Mouse (Mus musculus) embryo, embryonic 10 days (tissue): Measurements from ENCODE around the gene Vars.
"Not testable (repeated sequence)": the region's sequence is repeated elsewhere in the genome, so short reads cannot be mapped to it uniquely, and the experiment has no call there.

ENCODE experiments used
- DNase-seq: peaks from one replicate; pipeline ENCODE4 v3.0.0-alpha.2; 2015; ENCODE audit warnings: low spot score

Gene Vars

GRCm38 (mm10) chr17:35024261-35024660 lies 23.5 kb downstream of the Vars start:
- no peak for DNase-seq

- no peak for DNase-seq
Observed at GRCm38 (mm10) chr17:35024691-35025488, 24.1 kb downstream of the Vars start.

- no peak for DNase-seq
Observed at GRCm38 (mm10) chr17:35026206-35026605, 25.4 kb downstream of the Vars start.

- DNase-seq, result no peak
Observed at GRCm38 (mm10) chr17:35027277-35028068, 26.7 kb downstream of the Vars start, which contains the start of gene Sapcd1. Gene Sapcd1 (minus strand): TSS chr17:35028016.

GRCm38 (mm10) chr17:35028315-35028714 lies 27.5 kb downstream of the Vars start:
- DNase-seq, result no peak

DNA sequence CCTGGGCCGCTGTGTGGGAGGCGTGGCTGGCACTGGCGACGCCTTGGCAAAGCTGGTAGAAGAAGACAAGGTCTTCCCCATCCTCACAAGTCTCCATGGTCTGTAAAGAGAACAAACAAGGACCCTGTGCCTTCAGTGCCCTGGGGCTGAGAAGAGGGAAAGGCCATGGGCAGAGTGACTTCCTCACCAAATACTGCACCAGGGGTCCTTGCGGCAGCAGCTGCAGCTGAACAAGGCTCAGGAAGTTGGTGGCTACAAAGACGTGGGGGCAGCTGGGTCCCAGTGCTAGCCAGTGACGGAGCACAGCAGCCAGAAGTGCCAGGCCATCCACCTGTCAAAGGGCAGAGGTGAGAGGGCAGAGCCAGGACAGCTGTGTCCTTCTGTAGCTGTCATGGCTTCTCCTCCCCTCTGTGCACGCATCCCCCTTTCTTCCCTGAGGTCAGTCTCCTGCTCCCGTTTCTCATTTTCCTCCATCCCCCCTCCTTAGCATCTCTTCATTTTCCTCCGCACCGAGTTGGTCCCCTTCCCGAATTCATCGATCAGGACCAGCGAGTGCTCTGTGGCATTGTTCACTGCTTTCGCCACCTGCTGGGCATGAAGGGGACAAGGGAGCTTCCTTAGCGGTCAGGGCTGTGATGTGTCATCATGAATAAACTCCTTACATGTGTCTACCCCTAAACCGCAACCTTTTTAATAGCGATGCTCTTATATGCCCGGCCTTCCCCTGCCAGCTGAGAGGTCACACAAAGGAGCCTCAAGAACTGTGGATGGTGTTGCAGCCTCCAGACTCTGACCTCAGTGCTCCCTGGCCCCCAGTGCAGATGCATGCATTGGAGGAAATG lies 29.1 kb downstream of the Vars start:
- DNase-seq, result peak; percentile 77

DNA sequence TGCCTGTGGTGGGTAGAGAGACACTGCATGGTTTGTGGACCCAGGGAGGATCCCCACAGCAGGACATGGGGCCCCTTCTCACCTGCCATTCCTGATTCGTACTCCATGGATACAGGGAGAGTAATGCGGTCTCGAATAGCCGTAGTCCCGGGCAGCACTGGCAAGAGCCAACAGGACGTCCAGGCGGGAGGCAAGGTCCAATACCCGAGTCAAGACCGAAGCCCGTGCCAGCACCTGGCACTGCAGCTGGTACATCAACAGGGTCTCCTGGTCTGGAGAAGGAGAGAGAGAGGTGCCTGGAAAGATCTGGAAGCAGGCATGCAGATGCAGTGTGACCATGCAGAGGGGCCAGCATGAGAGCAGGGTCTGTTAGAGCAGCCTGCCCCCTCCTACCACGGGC lies 30.5 kb downstream of the Vars start:
- DNase-seq, result no peak

- no peak for DNase-seq
Observed at GRCm38 (mm10) chr17:35031880-35032279, 31.1 kb downstream of the Vars start.

DNA sequence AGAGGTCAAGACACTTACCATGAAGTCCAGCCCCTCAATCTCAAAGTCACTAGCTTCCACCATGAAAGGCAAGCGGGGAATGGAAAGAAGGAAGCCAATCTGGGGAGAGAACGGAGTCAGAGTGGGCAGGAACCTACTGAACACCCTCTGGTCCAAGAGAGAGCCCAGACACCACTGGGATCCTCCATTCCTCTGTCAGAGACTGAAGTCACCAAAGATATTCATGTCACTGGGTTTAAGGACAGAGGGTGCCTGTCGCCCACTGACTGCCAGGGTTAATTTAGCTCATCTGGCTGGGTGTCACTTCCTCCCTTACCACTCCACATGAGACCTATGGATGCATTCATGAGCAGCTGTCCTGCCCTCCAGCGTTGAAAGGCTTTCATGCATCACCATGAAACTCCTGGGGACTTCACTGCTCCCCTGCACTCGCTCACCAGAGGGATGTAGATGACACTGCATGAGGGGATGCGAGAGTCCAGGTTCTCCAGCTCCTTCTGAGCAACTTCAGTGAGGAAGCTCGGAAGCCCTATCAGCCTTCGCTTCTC lies 31.6 kb downstream of the Vars start:
- no peak for DNase-seq

DNA sequence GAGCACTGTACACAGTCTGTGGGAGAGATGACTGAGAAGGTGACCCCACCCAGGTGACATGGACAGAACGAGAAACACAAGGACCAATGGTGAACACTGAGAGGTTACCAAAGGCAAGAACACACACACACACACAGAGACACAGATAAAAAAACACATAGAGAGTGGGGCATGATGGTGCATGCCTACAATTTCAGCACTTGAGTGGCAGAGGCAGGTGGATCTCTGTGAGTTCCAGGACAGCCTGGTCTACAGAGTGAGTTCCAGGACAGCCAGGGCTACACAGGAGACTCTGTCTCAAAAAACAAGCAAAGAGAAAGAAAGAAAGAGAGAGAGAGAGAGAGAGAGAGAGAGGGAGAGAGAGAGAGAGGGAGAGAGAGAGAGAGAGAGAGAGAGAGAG lies 32.9 kb downstream of the Vars start:
- DNase-seq, result not testable (repeated sequence)

DNA sequence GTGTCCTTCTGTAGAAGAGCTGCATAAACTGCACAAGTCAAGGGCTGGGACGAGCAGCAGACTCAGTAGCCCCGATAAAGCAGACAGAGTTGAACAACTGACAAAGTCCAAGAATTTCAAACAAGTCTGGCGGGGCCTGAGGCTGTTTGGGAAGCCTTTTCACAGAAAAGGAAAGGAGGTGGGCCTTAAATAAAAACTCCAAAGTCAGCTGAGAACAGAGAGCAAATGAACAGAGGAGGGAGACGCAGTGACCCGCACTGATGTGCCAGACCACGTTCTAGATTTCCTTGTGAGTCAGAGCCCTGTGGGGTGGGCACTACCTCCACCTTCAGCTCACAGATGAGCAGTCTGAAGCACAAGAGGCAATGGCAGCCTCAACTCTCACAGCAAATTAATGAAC lies 34.1 kb downstream of the Vars start:
- no peak for DNase-seq

- no peak for DNase-seq
Observed at GRCm38 (mm10) chr17:35039121-35039873, 38.5 kb downstream of the Vars start.

- DNase-seq, result no peak
Observed at GRCm38 (mm10) chr17:35043794-35044193, 43.0 kb downstream of the Vars start.

GRCm38 (mm10) chr17:35044904-35045806 lies 44.4 kb downstream of the Vars start:
- no peak for DNase-seq

DNA sequence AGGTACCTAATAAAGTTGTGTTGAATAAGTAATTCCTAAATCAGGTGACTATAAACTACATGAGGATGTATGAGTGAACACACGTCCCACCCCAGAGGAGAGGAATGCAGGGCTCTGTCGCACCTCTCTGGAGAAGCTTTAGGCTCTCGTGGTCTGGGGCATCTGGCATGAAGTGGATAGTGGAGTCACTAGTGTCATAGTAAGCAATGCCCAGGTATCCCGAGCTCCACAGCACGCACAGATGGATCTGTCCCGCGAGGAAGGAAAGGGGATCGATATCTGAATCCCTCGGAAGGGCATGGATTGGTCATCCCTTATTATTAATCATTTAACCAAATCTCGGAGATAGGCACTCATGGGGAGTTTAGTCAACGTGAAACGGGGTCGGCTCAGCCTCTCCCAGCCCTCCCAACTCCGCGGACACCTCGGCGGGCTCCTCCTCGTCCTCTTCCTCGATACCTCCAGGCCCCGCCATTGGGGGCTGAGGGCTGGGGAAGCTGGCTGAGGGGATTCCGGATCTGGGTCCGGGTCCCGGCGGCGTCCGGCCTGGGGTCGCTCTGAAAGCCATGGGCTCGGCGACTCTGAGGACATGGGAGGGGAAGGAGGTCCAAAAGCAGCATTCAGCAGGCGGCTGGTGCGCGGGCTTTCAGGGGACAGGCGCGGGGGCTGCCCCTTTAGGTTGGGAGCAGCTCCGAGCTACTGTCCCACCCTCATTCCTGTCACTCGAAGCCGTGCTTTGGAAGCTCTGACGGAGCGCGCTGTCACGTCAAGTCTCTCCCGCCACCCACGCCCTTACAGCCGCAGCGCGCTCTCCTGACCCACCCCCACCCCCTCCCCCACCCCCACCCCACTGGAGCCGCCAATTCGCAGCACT lies 45.3 kb downstream of the Vars start:
- peak; percentile 33 for DNase-seq

- peak; percentile 100 for DNase-seq
Observed at GRCm38 (mm10) chr17:35046681-35047455, 46.1 kb downstream of the Vars start, which contains the start of gene Msh5. Gene Msh5 (minus strand): TSS chr17:35046745.

DNA sequence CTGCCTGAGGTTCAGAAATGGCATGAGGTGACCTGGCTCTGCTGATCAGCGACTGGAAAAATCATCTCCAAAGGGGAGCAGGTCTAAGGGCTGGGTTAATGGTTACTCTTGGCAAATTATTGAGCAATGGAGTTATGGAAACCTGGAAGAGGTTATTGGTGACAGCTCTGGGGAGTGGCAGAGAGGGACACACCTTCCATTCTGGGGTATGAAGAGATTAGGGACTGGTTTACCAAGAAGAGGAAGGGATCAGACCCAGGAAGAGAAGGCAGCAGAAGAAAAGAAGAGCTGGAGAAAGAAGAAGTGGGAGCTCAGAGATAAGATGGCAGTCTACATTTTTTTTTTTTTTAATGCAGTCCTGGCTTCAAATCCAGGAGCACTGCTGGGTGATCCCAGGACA lies 46.9 kb downstream of the Vars start:
- no peak for DNase-seq
